Mouse (Mus musculus) stomach, embryonic 15.5 days (tissue): ENCODE measurements around the gene Ltbp1. TPM values are rescaled to one million over a fixed set of nuclear protein-coding genes. Genes with fewer than 3 reads are reported as not detected.

ENCODE experiments used
- ATAC-seq: fragments of 200-750 bp; cut with Nextera tagmentation; 2 replicates; pipeline ENCODE4 v1.8.0; 2017; ENCODE audit warnings: low read depth, moderate number of reproducible peaks, moderate TSS enrichment; ENCODE audit not compliant: insufficient read depth, low FRiP score
- H3K27ac ChIP-seq: fragments of 300-500 bp; sonication (generic); 2 replicates; pipeline ENCODE4 v1.5.1; 2015; ENCODE audit warnings: mild to moderate bottlenecking, inconsistent platforms
- H3K27me3 ChIP-seq: fragments of 300-500 bp; sonication (generic); replicated peaks from 2 replicates; pipeline ENCODE4 v1.6.1; 2015; ENCODE audit warnings: inconsistent platforms
- H3K36me3 ChIP-seq: fragments of 300-500 bp; sonication (generic); 2 replicates; pipeline ENCODE4 v1.6.1; 2015; ENCODE audit warnings: inconsistent platforms
- H3K4me1 ChIP-seq: fragments of 300-500 bp; sonication (generic); 2 replicates; pipeline ENCODE4 v1.6.1; 2015; ENCODE audit warnings: inconsistent platforms
- H3K4me2 ChIP-seq: fragments of 300-500 bp; sonication (generic); 2 replicates; pipeline ENCODE4 v1.6.1; 2015; ENCODE audit warnings: mild to moderate bottlenecking, inconsistent platforms
- H3K4me3 ChIP-seq: fragments of 300-500 bp; sonication (generic); replicated peaks from 2 replicates; pipeline ENCODE4 v1.5.1; 2015; ENCODE audit warnings: inconsistent platforms
- H3K9ac ChIP-seq: fragments of 300-500 bp; sonication (generic); 2 replicates; pipeline ENCODE4 v1.6.1; 2015; ENCODE audit warnings: inconsistent platforms
- H3K9me3 ChIP-seq: fragments of 300-500 bp; sonication (generic); 2 replicates; pipeline ENCODE4 v1.6.1; 2016; ENCODE audit warnings: inconsistent platforms
- WGBS: fragments of 180-500 bp; shearing (Covaris S2); methylation state at CpG from one replicate; pipeline ENCODE4 v1.1.7; 2015; 5-methylcytosine and 5-hydroxymethylcytosine counted together
- polyA plus RNA-seq: library from polyadenylated mRNA; unstranded; fragments of >200 nt; fragmentation: Nextera tagmentation; extraction: Ambion mirVana; gene quantifications from 2 replicates; pipeline ENCODE4 v1.2.1, GENCODE M21; 2015

The Ltbp1 gene
- polyA plus RNA-seq, 1 experiment from 2014 or later = 26.1 TPM

DNA sequence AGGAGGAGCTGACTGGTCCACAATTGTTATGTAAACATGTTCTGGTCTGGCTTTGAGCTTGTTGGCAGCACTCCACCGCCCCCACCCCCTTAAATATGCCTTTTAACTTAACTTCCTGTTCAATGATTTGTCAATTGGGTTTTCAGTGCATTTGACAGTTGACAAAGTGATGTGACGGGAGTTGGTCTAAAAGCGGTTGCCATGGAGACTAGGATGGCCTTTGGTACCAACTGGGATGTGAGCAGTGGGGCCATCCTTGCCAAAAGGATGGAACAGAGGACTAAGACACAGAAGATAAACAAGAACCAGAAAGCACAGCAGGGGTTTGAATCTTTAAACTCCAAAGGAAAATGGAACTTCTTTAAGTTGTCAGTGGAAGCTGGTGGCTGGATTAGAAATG is 92.0 kb downstream of the Ltbp1 start:
- Histone ChIP-seq H3K4me2 (no peak overlapping the region), H3K4me1 (no peaks in the 10 kb centered on the region), H3K9ac (no peak overlapping the region), H3K27ac (no peak overlapping the region), H3K9me3 (no peaks in the 10 kb centered on the region), H3K4me3 (no peak overlapping the region), H3K36me3 (no peaks in the 10 kb centered on the region), H3K27me3 (no peaks in the 10 kb centered on the region)
- ATAC-seq = no peak
- 57% methylated on average over 3 of the region's 3 CpGs for WGBS

DNA sequence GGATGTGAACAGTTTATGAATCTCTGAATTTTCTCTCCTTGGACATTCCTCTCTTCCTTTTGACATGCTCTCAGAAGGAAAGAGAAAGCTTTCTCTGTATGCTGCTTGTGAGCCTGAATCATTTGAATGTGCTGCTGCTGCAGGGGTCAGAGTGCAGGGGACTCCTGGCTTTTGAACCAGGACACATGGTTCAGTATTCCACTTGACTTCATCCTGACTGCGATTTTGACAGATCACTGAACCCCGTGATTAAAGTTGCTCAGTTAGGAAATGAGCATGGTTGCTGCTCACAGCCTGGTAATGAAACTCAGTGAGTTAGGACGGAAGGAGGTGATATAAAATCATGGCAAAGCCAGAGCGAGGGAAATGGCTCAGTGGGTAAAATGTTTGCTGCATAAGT is 95.8 kb downstream of the Ltbp1 start:
- Histone ChIP-seq H3K36me3 (no peaks in the 10 kb centered on the region), H3K9me3 (no peaks in the 10 kb centered on the region), H3K27me3 (no peaks in the 10 kb centered on the region), H3K4me1 (no peaks in the 10 kb centered on the region), H3K4me3 (no peak overlapping the region), H3K9ac (no peak overlapping the region), H3K4me2 (no peak overlapping the region), H3K27ac (no peak overlapping the region)
- no peak for ATAC-seq
- WGBS = 68% methylated on average over 4 of the region's 4 CpGs

DNA sequence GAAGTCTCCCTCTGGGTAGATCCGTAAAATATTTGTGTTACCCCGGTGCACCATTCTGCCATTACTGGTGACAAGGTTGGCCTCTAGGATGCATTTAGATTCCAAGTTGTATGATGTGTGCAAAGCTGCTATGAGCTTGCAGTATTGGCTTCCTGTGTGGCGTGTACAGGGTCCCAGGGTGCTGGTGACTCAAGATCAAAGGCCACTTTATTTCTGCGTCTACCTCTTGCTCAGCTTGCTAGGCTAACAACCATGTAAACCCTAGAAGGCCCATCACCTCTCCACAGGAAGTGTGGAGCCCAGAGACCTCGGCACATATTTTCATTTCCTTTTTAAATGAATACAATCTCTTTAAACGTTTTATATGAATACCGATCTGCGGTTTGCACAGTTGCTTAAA is 96.6 kb downstream of the Ltbp1 start:
- H3K4me2 ChIP-seq = no peak overlapping the region
- no peaks in the 10 kb centered on the region for H3K4me1 ChIP-seq
- no peaks in the 10 kb centered on the region for H3K36me3 ChIP-seq
- H3K9me3 ChIP-seq = no peaks in the 10 kb centered on the region
- no peak overlapping the region for H3K4me3 ChIP-seq
- no peak overlapping the region for H3K9ac ChIP-seq
- 86% methylated on average over 8 of the region's 8 CpGs for WGBS
- H3K27me3 ChIP-seq = no peaks in the 10 kb centered on the region
- H3K27ac ChIP-seq = no peak overlapping the region
- ATAC-seq = no peak

DNA sequence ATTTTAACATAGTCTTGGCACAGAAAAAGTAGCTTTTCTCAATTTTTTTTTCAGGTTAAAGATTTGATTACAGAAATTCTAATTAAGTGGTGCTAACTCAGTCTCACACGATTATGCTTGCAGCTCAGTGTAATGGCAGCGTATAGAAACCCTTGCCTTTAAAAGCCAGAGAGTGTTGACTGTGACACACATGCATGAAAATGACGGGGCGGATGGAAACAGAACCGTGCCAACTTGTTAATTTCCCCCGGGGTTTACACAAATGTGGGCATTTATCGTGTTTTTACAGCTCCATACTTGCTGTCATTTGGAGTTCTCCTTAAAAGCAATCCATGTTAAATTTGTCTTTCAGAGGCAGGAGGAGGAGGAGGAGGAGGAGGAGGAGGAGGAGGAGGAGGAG is 102.0 kb downstream of the Ltbp1 start:
- no peak overlapping the region for H3K9ac ChIP-seq
- no peak overlapping the region for H3K4me2 ChIP-seq
- H3K36me3 ChIP-seq = no peaks in the 10 kb centered on the region
- no peaks in the 10 kb centered on the region for H3K27me3 ChIP-seq
- 72% methylated on average over 7 of the region's 7 CpGs for WGBS
- no peaks in the 10 kb centered on the region for H3K4me1 ChIP-seq
- H3K4me3 ChIP-seq = no peak overlapping the region
- H3K27ac ChIP-seq = no peak overlapping the region
- ATAC-seq = no peak
- no peaks in the 10 kb centered on the region for H3K9me3 ChIP-seq

DNA sequence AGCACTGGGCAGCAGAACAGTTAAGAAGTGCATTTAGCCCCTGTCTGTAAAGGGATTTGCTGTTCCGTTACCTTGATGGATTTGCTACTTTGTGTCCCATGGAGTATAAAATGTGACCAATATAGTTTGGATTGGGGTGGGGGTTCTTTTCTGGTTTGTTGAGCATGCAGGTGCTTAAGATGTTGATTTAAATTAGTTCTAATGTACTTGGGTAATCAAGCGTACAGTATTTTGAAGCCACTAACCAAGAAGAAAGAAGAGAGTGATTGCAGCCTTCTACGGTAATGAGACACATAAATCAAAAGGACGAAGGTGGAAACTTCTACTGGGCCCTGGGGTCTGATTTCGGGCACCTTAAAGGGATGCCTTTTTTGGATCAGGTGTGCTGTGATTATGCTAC is 102.5 kb downstream of the Ltbp1 start:
- Histone ChIP-seq H3K36me3 (no peaks in the 10 kb centered on the region), H3K9ac (no peak overlapping the region), H3K4me2 (no peak overlapping the region), H3K27ac (no peak overlapping the region), H3K4me1 (no peaks in the 10 kb centered on the region), H3K9me3 (no peaks in the 10 kb centered on the region), H3K4me3 (no peak overlapping the region), H3K27me3 (no peaks in the 10 kb centered on the region)
- ATAC-seq = no peak
- WGBS = 66% methylated on average over 5 of the region's 5 CpGs

DNA sequence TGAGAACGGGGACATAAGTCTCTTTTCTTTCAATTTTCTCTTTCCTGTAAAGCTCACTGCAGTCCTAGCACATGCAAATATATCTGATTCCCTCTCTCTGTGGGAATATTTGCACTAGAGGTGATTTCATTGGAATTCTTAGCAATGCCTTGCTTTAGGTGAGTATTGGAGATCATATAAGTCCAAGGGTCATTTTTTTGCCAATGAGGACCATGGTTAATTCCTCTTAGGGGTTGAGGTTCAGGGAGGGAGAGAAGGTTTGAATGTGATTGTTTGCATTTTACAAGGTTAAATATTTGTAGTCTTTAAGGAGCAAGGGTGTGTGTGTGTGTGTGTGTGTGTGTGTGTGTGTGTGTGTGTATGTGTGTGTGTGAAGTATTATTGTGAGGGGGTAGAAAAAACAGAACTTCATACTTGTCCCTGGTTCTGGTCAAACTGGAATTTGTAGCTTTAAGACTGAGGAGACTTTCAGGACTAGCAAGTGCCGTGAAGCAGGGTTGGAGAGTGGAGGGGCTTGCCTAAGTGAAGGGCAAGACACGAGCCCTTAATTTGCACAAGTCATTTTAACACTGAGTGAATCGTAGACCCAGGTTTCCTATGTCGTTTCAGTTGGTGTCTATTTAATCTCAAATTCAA is 103.8 kb downstream of the Ltbp1 start:
- 54% methylated on average over 5 of the region's 5 CpGs for WGBS
- ATAC-seq = peak; percentile 79

DNA sequence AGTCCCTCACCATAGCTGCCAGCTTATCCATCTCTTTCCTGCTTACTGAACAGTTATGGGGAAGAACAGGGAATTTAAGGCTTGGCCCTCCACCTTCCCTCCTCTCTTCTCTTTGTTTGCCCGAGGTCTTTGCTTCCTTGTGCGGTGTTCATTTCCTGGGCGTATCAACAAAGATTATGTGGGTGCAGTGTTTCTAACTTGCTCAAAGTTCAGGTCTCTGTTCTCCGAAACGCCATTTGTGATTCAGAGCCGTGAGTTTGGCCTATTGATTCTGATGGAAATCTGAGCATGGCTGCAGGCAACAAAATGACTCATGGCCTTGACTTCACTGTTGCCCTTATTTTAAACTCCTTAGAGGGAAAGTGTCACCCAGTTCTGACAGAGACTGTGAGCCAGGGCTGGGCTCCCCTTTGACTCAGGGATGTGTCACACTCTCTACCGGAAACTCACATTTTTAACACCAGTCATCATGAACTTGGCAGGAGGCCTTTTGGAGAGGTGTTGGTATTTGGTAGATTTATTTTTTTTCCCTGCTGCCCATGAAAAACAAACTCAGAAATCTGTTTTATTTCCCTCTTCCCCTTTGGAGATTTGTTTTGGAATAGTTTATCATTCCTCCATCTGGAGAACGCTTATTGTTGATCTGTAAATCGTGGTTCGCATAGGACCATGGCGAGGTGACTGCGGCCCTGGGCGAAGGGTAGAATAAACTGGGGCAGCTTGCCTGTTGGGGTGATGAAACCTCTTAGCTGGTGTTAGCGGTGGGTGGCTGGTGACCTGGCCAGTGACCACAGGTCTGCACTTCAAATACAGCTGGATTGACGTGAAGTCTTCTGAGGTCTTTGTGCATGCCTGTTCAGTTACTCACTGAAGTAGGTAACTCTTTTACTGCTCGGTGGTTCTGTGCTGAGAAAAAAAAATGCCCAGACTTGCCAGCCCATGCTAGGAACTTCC is 105.2 kb downstream of the Ltbp1 start:
- peak; percentile 43; the same call in 1 of the 2 replicates for ATAC-seq
- no peaks in the 10 kb centered on the region for H3K36me3 ChIP-seq
- H3K27me3 ChIP-seq = no peaks in the 10 kb centered on the region
- no peaks in the 10 kb centered on the region for H3K4me1 ChIP-seq
- no peak overlapping the region for H3K9ac ChIP-seq
- no peaks in the 10 kb centered on the region for H3K9me3 ChIP-seq
- no peak overlapping the region for H3K4me3 ChIP-seq
- H3K4me2 ChIP-seq = no peak overlapping the region
- H3K27ac ChIP-seq = peak overlapping the region; percentile 13
- 78% methylated on average over 16 of the region's 16 CpGs for WGBS

More for the DNA sequence above, 103.8 kb downstream of the Ltbp1 start:
- no peak overlapping the region; the same call in 1 of the 2 replicates for H3K4me2 ChIP-seq
- H3K9ac ChIP-seq = no peak overlapping the region
- H3K4me3 ChIP-seq = no peak overlapping the region
- H3K9me3 ChIP-seq = no peaks in the 10 kb centered on the region
- H3K27me3 ChIP-seq = no peaks in the 10 kb centered on the region
- peak overlapping the region; percentile 67 for H3K27ac ChIP-seq
- no peaks in the 10 kb centered on the region for H3K4me1 ChIP-seq
- H3K36me3 ChIP-seq = no peaks in the 10 kb centered on the region

DNA sequence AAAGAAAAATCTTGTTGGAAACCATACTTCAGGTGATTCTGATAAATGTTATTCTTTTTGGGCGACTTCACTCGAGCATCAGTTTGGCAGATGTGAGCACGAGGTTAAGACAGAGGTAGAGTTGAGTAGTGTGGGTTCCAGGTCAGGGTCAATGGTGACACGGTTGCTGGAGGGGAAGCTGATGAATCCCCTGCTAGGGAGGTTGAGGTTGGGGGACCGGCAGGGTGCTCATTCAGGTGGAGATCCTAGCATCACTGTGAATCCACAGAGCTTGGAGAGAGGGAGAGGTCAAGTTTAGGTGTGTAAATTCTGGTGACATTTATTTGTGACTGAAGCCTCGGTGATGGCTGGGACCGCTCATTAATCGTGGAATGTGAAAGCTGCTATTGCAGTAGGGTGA is 110.2 kb downstream of the Ltbp1 start:
- no peak for ATAC-seq
- Histone ChIP-seq H3K9ac (no peak overlapping the region), H3K27me3 (no peaks in the 10 kb centered on the region), H3K4me3 (no peak overlapping the region), H3K9me3 (no peaks in the 10 kb centered on the region), H3K4me2 (no peak overlapping the region), H3K4me1 (no peaks in the 10 kb centered on the region), H3K36me3 (no peaks in the 10 kb centered on the region), H3K27ac (no peak overlapping the region)
- WGBS = 72% methylated on average over 8 of the region's 8 CpGs

DNA sequence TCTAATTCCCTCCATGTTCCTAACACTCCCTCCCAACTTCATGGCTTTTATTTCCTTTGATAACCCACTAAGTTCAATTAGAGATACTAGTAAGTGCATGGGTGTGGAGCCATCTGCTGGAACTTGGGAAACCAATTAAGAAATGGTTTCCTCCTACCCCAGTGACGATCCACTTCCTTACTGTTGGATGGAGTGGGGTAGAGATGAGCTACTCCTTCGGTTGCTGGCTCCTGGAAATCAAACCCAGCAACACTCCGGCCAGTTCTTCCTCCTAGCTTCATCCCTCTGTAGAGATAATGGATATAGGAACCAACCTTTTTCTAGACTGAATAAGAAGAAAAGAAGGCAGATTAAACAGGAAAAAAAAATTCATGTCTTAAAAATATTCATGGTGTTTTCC is 113.5 kb downstream of the Ltbp1 start:
- Histone ChIP-seq H3K36me3 (no peaks in the 10 kb centered on the region), H3K4me2 (no peak overlapping the region), H3K9ac (no peak overlapping the region), H3K27me3 (no peaks in the 10 kb centered on the region), H3K27ac (no peak overlapping the region), H3K4me3 (no peak overlapping the region), H3K4me1 (no peaks in the 10 kb centered on the region), H3K9me3 (no peaks in the 10 kb centered on the region)
- WGBS = 87% methylated on average over 3 of the region's 3 CpGs
- ATAC-seq = no peak

DNA sequence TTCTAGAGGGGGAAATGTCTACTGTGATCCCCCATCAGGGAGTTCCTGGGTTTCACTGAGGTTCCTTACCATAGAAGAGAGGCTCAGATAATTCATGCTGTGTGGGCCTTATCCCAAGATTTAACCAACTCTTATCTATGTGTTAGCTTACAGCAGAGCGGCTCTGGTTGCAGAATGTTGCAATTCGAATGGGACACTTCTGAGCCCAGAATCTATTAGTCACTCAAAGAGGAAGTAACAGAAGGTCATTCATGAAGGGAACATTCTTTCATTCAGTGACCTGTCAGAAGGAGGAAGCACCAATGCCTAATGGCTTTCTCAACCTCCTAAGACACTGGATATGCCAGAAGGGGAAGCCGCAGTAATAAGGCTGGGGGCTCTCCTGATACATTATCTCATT is 114.1 kb downstream of the Ltbp1 start:
- Histone ChIP-seq H3K4me3 (no peak overlapping the region), H3K4me2 (no peak overlapping the region), H3K9me3 (no peaks in the 10 kb centered on the region), H3K36me3 (no peaks in the 10 kb centered on the region), H3K4me1 (no peaks in the 10 kb centered on the region), H3K27me3 (no peaks in the 10 kb centered on the region), H3K9ac (no peak overlapping the region), H3K27ac (no peak overlapping the region)
- WGBS = 57% methylated on average over 3 of the region's 3 CpGs
- no peak for ATAC-seq

DNA sequence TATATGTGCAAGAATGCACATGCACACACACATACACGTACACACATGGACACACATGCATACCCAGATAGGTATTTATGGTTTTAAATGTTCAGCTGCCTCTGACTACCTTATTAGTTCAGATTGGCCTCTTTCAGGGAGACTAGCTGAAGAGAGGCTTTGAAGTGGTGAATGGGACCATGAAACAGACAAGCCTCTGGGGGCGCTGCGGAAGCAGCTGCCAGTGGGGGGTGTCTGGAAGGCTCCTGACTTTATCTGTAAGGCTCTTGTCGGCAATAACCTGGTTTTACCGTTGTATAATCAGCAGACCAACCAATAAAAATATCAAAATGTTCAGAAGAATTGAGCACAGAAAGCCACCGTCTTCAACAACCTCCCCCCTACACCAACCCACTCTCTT is 114.7 kb downstream of the Ltbp1 start:
- no peaks in the 10 kb centered on the region for H3K36me3 ChIP-seq
- no peaks in the 10 kb centered on the region for H3K27me3 ChIP-seq
- H3K4me2 ChIP-seq = no peak overlapping the region
- H3K4me3 ChIP-seq = no peak overlapping the region
- no peaks in the 10 kb centered on the region for H3K9me3 ChIP-seq
- ATAC-seq = no peak
- H3K9ac ChIP-seq = no peak overlapping the region
- no peak overlapping the region for H3K27ac ChIP-seq
- WGBS = 77% methylated on average over 6 of the region's 6 CpGs
- no peaks in the 10 kb centered on the region for H3K4me1 ChIP-seq

DNA sequence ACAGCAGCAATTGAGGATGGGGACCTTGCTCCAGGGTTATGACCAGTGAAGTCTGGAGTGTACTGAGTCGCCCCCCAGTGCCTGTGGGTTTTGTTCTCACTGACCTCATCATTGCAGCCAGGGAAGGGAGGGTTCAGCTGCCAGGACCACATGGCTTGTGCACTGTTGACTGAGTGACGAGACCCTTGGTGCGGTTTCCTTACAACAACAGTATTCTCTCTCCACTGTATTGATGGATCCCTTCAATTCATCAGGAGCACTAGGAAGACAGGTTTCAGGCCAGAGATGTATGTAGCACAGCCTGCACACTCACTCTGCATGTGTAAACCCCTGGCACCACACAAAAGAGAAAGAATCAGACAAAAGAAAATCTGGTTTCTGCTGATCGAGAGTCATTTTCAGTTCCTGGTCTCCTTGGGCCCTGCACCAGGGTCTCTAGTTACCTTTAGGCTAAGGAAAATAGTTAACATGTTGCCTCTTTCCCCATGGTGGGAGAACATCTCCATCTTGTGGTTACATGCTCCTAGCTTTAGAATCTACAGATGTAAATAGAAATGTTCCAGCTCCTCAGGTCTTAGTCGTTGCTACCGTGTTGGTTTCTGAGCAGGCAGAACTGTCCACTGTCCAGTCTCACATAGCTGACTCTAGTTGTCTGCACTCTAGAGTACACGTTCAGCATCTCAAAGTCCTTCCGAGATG is 117.4 kb downstream of the Ltbp1 start:
- ATAC-seq = no peak
- 67% methylated on average over 8 of the region's 8 CpGs for WGBS
- H3K27ac ChIP-seq = no peak overlapping the region
- no peaks in the 10 kb centered on the region for H3K4me1 ChIP-seq
- no peaks in the 10 kb centered on the region for H3K9me3 ChIP-seq
- no peaks in the 10 kb centered on the region for H3K27me3 ChIP-seq
- H3K36me3 ChIP-seq = no peaks in the 10 kb centered on the region
- no peak overlapping the region for H3K9ac ChIP-seq
- H3K4me3 ChIP-seq = no peak overlapping the region
- H3K4me2 ChIP-seq = no peak overlapping the region
